Mouse (Mus musculus) small intestine, adult 2 months (tissue): Measurements from ENCODE around the gene Ift43.

ENCODE experiments used
- CTCF ChIP-seq: fragments of 200-500 bp; IDR thresholded peaks from 2 replicates; pipeline ENCODE4 v1.5.1; 2012; ENCODE audit warnings: low read depth, mild to moderate bottlenecking, control low read depth, inconsistent platforms, low read length, moderate library complexity, mixed read lengths; ENCODE audit not compliant: insufficient replicate concordance, insufficient read length; ENCODE audit errors: extremely low read depth
- POLR2A ChIP-seq: fragments of 200-500 bp; IDR thresholded peaks from 2 replicates; pipeline ENCODE4 v1.6.1; 2012; ENCODE audit warnings: low read depth, mild to moderate bottlenecking, control low read depth, inconsistent platforms, low read length, moderate library complexity

GRCm38 (mm10) chr12:86103391-86103790, 21.1 kb downstream of the Ift43 start:
- TF ChIP-seq CTCF: no peak
- no peak for TF ChIP-seq POLR2A
